Mouse (Mus musculus) fibroblast of lung, adult 2 months (primary cell): ENCODE measurements around the gene Mlc1.

Experiments used
- DNase-seq: peaks from one replicate; pipeline ENCODE4 v3.0.0-alpha.2; 2011; ENCODE audit warnings: low read depth

Gene Mlc1

GRCm38 (mm10) chr15:88937291-88937650 is 41.5 kb downstream of the Mlc1 start:
- no peak for DNase-seq

DNA sequence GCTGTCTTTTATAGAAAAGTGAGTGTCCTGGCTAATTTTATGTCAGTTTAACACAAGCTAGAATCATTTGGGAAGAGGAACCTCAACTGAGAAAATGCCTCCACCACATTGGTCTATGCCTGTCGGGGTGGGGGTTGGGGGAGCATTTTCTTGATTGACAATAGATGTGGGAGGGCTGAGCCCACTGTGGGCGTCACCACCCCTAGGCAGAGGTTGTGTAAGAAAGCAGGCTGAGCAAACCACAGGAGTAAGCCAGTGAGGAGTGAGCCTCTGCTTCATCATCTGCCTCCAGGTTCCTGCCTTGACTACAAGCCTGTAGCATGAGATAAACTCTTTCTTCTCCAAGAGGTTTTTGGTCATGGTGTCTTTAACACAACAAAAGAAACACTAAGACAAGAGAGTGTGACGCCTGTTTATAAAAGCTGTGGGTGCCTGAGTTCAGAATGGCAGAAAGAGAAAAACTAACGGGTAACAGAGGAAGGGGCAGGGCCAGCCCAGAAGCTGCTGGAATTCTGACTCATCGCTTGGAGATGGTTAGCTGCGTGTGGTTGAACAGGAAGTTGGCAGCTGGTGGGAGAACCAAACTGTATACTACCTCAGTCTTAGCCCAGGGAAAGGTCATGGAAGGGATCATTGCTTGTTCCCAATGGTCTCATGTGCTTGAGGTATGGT is 42.1 kb downstream of the Mlc1 start:
- peak; percentile 55 for DNase-seq

DNA sequence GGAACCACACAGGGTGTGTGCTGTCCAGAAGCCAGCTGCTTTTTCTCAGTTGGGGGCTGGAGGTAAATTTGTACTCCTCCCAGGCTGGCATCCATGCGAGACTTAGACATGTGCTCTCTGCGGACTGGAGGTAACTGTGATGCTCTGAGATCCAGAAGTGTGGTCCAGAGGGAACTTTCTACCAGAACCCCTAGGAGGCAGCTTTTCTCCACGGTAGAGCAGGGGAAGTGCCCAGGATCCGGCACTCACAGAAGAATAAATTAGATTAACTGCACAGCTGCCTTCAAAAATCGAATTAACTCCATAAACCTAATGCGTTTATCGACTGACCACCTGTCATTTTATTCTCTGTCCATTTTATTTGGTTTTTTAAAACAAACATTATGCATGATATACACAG is 44.7 kb downstream of the Mlc1 start:
- no peak for DNase-seq

DNA sequence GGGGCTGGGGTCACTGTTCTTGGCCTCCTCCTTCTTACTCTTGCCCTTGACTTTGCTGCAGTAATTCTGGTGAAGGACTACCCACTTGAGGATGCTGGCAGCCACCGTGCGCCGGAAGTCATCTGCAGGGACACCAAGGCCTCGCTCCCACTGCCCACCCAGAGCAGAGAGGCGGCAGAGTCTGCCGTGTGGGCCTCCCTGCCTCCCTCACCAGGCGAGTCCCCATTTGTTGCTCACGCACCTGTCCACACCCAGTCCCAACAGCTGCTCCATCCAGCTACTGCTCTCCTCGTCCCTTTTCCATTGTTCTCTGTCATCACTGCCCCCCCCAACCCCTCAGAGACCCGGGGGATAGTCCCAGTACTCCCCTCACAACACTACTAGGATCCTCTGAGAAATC is 46.1 kb downstream of the Mlc1 start:
- no peak for DNase-seq

- no peak for DNase-seq
Measured at GRCm38 (mm10) chr15:88921992-88922310, 56.9 kb downstream of the Mlc1 start.

DNA sequence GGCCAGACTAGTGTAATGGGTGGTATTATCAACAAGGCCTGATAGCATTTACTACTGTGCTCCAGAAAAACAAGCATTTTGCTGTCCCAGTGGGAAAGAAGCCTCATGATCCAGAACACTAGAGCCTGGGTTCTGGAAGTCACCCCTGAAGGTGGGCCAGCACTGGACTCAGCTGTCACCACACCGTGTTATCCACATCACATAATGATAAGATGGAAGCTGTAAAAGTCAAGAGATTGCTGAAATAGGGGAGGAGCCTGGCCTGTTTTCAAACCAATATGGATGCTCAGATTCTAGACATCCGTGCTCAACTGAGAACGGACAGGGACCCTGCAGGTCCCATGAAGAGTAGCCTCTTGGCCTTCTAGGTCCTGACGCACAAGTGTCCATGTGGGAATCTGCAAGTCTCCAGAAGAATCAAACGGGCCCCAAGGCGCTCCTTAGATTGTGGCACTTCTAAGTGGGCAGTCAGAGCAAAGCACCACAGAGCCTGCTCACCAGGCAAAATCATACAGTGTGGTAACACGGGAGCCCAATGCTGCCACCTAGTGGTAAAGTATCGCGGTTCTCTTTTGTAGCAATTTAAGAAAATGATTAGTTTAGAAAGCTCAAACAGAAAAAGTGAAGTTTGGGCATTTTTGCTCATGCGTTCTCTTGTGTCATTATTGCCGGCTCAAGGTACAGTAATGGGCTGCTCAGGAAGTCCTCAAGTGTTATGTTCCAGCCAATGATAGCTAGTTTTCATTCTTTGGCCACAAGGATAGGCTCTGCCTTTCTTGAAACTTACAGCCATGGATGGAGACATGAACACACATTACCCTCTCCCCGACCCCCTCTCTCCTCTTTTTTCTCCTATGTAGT is 57.4 kb downstream of the Mlc1 start:
- DNase-seq, result peak; percentile 53

DNA sequence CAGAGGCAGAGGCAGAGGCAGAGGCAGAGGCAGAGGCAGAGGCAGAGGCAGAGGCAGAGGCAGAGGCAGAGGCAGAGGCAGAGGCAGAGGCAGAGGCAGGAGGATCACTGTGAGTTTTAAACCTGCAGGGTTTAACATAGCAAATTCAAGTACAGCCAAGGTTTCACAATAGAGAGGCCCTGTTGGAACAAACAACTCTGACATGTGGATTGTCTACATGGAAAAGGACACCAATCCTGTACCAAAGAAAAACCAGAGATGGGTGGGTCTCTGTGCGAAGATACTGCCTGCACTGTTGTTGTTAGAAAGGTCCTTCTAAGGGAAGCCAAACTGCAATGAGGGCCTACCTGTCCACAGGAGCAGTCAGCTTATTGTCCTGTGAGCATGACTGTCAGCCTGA is 58.7 kb downstream of the Mlc1 start:
- no peak for DNase-seq

- no peak for DNase-seq
Measured at GRCm38 (mm10) chr15:88919328-88919727, 59.5 kb downstream of the Mlc1 start.

DNA sequence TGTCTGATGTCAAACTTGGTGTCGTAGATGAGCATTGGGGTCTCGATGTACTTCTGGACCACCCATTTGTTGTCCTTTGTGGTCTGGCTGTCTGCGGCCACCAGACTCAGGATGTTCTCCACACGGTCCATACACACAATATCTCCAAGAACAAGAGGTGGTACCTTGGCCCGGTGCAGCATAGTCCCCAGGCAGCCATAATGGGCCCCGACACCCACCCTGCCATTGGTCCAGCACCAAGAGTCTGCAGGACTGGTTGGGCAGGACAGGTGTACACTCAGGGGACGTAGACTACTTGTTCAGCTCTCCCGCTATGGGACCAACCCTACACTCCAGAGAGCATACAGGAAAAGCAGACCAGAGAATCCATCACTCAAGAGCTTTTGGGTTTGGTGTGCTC is 61.7 kb downstream of the Mlc1 start:
- no peak for DNase-seq

DNA sequence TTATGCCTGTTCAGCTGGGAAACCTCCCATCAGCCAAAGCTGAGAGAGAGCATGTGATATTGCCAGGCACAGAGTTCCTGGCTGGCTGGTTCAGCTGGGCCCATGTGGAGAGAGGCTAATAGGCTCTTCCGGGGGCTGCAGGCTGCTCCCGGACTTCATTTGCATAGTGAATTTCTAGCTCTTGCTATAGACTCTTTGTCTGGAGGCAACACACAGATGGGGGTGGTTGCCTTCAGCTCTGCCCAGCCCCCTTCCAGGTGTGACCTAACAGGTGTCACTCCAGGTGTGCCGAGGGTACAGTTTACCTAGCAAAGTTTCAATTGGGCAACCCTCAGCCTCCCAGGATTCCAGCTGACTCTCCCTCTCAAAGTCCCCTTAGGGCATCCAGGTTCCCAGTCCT is 62.4 kb downstream of the Mlc1 start:
- no peak for DNase-seq

DNA sequence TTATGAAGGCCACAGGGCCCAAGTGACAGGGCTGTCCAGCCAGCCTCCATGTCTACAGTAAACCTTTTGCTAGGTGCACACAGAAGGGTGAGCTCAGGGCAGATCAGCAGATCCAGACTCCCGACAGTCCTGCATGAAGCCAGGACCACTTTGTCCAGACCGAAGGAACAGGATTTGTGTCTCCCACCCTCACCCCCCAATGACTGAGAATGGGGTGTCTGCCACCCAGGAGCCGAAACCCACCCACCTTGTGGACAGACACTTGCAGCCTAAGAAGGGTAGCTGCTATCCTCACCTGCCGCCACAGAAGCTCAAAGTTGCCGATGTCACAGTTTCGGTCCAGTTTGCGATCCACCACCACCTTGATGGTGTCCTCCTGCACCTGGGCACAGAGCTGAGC is 63.8 kb downstream of the Mlc1 start:
- DNase-seq, result no peak

GRCm38 (mm10) chr15:88906347-88906746 is 72.5 kb downstream of the Mlc1 start:
- no peak for DNase-seq
